Mouse (Mus musculus) brown adipose tissue, adult 24 weeks (tissue): Measurements from ENCODE around the gene Gabrb3. TPM values are rescaled to one million over a fixed set of nuclear protein-coding genes. Genes with fewer than 3 reads are reported as not detected.

ENCODE experiments used
- H3K27ac ChIP-seq: fragments of 200-500 bp; replicated peaks from 2 replicates; pipeline ENCODE4 v1.5.1; 2012; ENCODE audit warnings: low read depth, mild to moderate bottlenecking, low read length
- H3K4me1 ChIP-seq: fragments of 200-500 bp; 2 replicates; pipeline ENCODE4 v1.6.1; 2012; ENCODE audit warnings: low read length, mixed read lengths; ENCODE audit not compliant: control insufficient read depth, insufficient read depth, insufficient read length
- H3K4me3 ChIP-seq: fragments of 200-500 bp; 2 replicates; pipeline ENCODE4 v1.5.1; 2012; ENCODE audit warnings: low read depth, mild to moderate bottlenecking, low read length, moderate library complexity; ENCODE audit not compliant: insufficient read depth
- polyA plus RNA-seq: library from polyadenylated mRNA; stranded (reverse); fragments of >200 nt; gene quantifications from 2 replicates; pipeline ENCODE4 v1.2.4, GENCODE M21; 2012; ENCODE audit not compliant: missing spikeins, insufficient read depth, insufficient read length

The Gabrb3 gene
- polyA plus RNA-seq, 1 experiment = not detected

- H3K4me1 ChIP-seq = no peaks in the 10 kb centered on the region
- H3K27ac ChIP-seq = no peak overlapping the region
- H3K4me3 ChIP-seq = no peak overlapping the region
These were observed 177.8 kb downstream of the Gabrb3 start for GRCm38 (mm10) chr7:57597341-57597740.

GRCm38 (mm10) chr7:57618697-57619096, 199.2 kb downstream of the Gabrb3 start:
- no peak overlapping the region for H3K27ac ChIP-seq
- H3K4me1 ChIP-seq = no peaks in the 10 kb centered on the region
- no peak overlapping the region for H3K4me3 ChIP-seq

GRCm38 (mm10) chr7:57620036-57620435, 200.5 kb downstream of the Gabrb3 start:
- no peak overlapping the region for H3K4me3 ChIP-seq
- no peaks in the 10 kb centered on the region for H3K4me1 ChIP-seq
- no peak overlapping the region for H3K27ac ChIP-seq

- Histone ChIP-seq H3K4me3 (no peak overlapping the region), H3K27ac (no peak overlapping the region), H3K4me1 (no peaks in the 10 kb centered on the region)
These were observed 204.2 kb downstream of the Gabrb3 start for GRCm38 (mm10) chr7:57623718-57624117.

- Histone ChIP-seq H3K27ac (no peak overlapping the region), H3K4me1 (no peaks in the 10 kb centered on the region), H3K4me3 (no peak overlapping the region)
These were observed 215.5 kb downstream of the Gabrb3 start for GRCm38 (mm10) chr7:57635026-57635425.

GRCm38 (mm10) chr7:57635687-57636086, 216.2 kb downstream of the Gabrb3 start:
- no peak overlapping the region for H3K27ac ChIP-seq
- no peaks in the 10 kb centered on the region for H3K4me1 ChIP-seq
- no peak overlapping the region for H3K4me3 ChIP-seq

- Histone ChIP-seq H3K4me3 (no peak overlapping the region), H3K27ac (no peak overlapping the region), H3K4me1 (no peaks in the 10 kb centered on the region)
These were observed 221.3 kb downstream of the Gabrb3 start for GRCm38 (mm10) chr7:57640796-57641195.

- no peak overlapping the region for H3K27ac ChIP-seq
- no peak overlapping the region for H3K4me3 ChIP-seq
- no peaks in the 10 kb centered on the region for H3K4me1 ChIP-seq
These were observed 227.9 kb downstream of the Gabrb3 start for GRCm38 (mm10) chr7:57647345-57647744.

GRCm38 (mm10) chr7:57648136-57648755, 228.8 kb downstream of the Gabrb3 start:
- no peak overlapping the region for H3K27ac ChIP-seq
- no peak overlapping the region for H3K4me3 ChIP-seq
- H3K4me1 ChIP-seq = no peaks in the 10 kb centered on the region

- no peak overlapping the region for H3K4me3 ChIP-seq
- no peak overlapping the region for H3K27ac ChIP-seq
- no peaks in the 10 kb centered on the region for H3K4me1 ChIP-seq
These were observed 257.9 kb downstream of the Gabrb3 start for GRCm38 (mm10) chr7:57677352-57677751.

GRCm38 (mm10) chr7:57689836-57690235, 270.3 kb downstream of the Gabrb3 start:
- no peaks in the 10 kb centered on the region for H3K4me1 ChIP-seq
- no peak overlapping the region for H3K4me3 ChIP-seq
- no peak overlapping the region for H3K27ac ChIP-seq

- Histone ChIP-seq H3K4me1 (no peaks in the 10 kb centered on the region), H3K27ac (no peak overlapping the region), H3K4me3 (no peak overlapping the region)
These were observed 280.9 kb downstream of the Gabrb3 start for GRCm38 (mm10) chr7:57700370-57700769.

GRCm38 (mm10) chr7:57701046-57701445, 281.6 kb downstream of the Gabrb3 start:
- Histone ChIP-seq H3K4me1 (no peaks in the 10 kb centered on the region), H3K27ac (no peak overlapping the region), H3K4me3 (no peak overlapping the region)

GRCm38 (mm10) chr7:57703580-57703979, 284.1 kb downstream of the Gabrb3 start:
- H3K27ac ChIP-seq = no peak overlapping the region

GRCm38 (mm10) chr7:57706092-57706491, 286.6 kb downstream of the Gabrb3 start:
- H3K4me3 ChIP-seq = no peak overlapping the region
- no peak overlapping the region for H3K27ac ChIP-seq
- H3K4me1 ChIP-seq = no peaks in the 10 kb centered on the region

More at GRCm38 (mm10) chr7:57703580-57703979, 284.1 kb downstream of the Gabrb3 start:
- Histone ChIP-seq H3K4me3 (no peak overlapping the region), H3K4me1 (no peaks in the 10 kb centered on the region)

GRCm38 (mm10) chr7:57706976-57707740, 287.7 kb downstream of the Gabrb3 start:
- H3K27ac ChIP-seq = no peak overlapping the region
- no peaks in the 10 kb centered on the region for H3K4me1 ChIP-seq
- no peak overlapping the region for H3K4me3 ChIP-seq
